Mouse (Mus musculus) heart, postnatal 10 days (tissue): ENCODE data around the gene Prdm11. TPM values are rescaled to one million over a fixed set of nuclear protein-coding genes. Genes with fewer than 3 reads are reported as not detected.

Experiments
- DNase-seq, 2 experiments: peaks; one replicate each; pipeline ENCODE4 v3.0.0; 2021
- intact Hi-C: fragments of 180-260 bp; cut with DNase I; formaldehyde crosslinking; loops from one replicate; pipeline ENCODE4 v1.15.1; 2025
- total RNA-seq, 2 experiments: library from RNA; stranded (reverse); gene quantifications; 2 replicates each; pipeline ENCODE4 v1.2.3; 2021

Prdm11 gene
- total RNA-seq: 10 to 100 TPM; 20.9 to 21.8 TPM

DNA sequence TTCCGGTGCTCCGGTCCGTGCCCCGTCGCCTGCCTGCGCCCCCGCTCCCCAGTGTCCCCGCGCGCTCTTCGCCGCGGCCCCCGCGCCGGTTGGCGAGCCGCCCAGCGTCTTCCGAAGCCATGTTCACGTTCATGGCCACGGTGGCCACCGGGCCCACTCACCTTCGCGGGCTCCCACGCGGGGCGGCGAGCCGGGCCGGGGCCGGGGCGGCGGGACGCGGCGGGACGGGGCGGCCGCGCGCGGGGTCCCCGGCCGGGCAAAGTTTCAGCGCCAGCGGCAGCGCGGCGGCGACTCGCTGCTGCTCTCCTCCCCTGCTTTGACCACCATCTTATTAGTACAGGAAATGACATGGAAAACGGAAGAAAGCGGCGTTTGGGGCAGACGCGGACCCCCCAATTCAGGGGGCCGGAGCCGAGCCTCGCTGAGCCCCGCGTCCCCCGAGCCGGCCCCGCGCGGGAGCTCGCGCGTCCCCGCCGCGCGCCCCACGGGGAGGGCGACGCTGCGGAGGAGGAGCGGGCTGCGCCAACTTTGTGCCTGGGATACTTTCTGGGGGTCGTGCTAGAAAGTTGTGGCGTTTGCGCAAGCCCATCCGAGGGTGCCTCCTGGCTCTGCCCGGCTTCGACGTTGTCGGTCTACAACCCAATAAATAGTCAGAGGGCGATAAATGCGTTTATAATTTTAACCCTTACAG lies at the start of gene Prdm11:
Prdm11 (minus strand) TSS at position 350 of the 691 bp plus-strand sequence.
- intact Hi-C loops: loop anchor here (5.0 kb wide), 1 partner anchor 59 kb away; no protein-coding TSS in a partner anchor
- DNase-seq: peak in 1 of 2 experiments; percentile 72

DNA sequence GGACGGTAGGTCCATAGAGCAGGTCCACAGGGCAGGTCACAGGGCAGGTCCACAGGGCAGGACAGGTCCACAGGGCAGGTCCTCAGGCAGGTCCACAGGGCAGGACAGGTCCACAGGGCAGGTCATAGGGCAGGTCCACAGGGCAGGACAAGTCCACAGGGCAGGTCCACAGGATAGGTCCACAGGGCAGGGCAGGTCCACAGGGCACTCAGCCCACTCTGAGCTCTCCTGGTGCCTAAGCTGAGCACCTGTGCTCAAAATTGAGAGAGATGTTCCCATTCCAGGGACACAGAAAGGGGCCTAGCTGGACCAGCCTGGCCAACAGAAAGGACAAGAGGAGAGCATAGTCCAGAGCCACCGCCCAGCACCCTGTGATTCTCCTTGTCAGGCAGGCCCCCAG lies 46.4 kb upstream of the Prdm11 start:
- no peak for DNase-seq
- intact Hi-C loops: no loop called here

GRCm38 (mm10) chr2:93091679-93092078 lies 45.7 kb upstream of the Prdm11 start:
- intact Hi-C loops: no loop called here
- no peak for DNase-seq

- no peak for DNase-seq
- intact Hi-C loops: no loop called here
Measured at GRCm38 (mm10) chr2:93089379-93090089, 43.6 kb upstream of the Prdm11 start.

DNA sequence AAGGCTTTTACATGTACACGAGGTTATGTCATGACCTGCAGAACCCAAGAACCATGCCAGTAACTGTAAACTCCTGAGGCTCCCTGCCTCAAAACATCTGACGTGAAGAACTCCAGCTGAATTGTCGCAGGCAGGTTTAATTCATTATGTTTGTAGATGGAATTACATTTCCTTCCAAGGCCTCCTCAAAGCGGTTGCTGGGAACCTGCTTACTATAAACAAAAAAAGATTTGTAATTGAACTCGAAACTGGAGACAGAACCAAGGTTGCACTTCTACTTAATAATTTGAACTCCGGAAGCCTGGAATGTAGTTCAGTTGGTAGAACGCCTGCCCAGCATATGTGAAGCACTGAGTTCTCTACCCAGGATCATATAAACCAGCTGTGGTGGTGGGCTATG lies 42.0 kb upstream of the Prdm11 start:
- intact Hi-C loops: no loop called here
- DNase-seq: no peak

DNA sequence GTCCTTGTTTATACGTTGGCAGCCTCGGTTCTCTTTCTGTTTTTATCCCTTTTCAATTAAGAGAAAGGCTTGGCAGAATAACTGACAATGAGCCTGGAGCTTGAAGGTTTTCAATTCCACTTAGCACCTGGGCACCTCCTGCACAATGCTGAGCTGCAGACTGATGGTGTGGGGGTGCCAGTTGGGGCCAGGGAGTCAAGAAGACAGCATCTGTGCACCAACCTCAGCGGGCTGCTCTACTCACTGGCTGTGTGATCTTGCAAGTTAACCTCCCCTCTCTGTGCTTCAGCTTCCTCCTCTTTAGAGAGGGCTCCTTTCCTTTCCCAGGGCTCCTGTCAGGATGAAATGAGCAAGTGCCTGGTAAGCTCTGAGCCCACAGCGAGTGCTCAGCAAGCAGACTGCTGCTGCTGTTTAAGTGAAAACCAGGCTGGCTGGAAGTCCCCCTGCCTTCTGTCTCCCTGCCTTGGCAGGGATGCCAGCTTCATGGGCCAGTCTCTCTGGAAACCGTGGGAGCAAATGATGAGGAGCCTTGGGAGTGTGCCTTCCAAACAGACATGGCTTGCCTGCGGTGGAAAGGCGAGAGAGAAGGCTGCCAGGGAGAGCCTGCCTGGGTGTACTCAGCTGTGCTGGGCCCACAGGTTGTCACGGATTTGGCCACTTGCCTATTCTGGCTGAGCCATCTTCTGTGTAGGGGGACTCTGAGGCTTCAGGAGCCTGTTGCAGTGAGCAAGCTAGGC lies 39.5 kb upstream of the Prdm11 start:
- no peak for DNase-seq

DNA sequence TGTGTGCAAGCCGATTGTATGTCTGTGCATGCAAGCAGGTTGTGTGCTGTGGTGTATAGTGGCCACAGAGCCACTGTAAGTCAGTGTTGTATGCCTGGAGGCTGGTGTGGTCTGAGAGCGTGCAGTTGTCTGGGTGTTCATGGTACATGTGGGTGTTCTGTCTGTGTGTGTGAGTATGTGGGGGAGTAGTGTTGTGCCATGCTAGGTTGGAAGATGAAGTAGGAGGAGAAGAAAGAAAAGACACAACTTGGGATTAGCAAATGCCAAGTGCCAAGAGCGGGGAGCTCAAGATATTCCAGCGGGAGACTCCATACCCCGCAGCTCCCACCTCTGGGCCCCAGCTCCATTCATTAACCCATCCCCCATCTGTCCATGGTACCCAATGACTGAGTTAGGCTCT lies 38.5 kb upstream of the Prdm11 start:
- DNase-seq: no peak
- intact Hi-C loops: no loop called here

More for the DNA sequence above, 39.5 kb upstream of the Prdm11 start:
- intact Hi-C loops: no loop called here

GRCm38 (mm10) chr2:93083317-93083716 lies 37.4 kb upstream of the Prdm11 start:
- no peak for DNase-seq
- intact Hi-C loops: no loop called here

DNA sequence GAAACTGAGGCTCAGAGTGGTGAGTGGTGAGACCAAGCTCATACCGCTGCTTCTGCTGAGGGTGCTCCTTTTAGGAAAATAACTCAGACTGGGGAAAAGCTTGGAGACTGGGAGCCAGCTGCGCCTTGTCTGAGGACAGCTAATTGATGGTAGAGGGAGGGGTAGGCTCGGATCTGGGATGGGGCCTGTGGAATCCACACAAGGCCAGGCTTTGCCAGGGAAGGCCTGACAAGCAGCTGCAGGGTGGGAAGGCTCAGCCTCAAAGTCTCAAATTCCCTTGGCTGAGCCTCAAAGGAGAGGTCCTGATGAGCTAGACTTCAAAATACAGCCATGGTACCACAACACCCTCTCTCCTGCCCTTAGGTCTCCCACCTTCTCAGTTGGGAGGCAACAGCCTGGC lies 36.9 kb upstream of the Prdm11 start:
- DNase-seq: peak; percentile 30
- intact Hi-C loops: no loop called here

- intact Hi-C loops: no loop called here
- no peak for DNase-seq
Measured at GRCm38 (mm10) chr2:93080871-93081608, 35.1 kb upstream of the Prdm11 start.

DNA sequence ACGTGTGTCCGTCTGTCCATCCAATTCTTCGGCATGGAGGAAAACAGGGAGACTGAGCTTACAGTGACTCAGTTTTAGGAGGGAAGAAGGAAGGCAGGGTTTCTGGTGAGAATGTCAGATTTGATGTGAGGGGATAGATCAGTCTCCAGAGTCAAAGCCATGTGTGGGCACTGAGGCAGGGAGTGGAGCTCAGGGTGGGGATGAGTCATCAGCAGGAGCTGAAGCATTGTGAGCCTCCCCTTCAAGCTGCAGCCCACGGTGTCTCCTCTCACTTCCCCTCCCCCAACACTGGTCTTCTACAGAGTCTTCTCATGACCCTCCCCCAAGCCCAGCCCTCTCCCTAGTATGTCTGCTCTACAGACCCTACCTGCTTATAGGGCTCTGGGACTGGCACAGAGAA lies 33.4 kb upstream of the Prdm11 start:
- no peak for DNase-seq
- intact Hi-C loops: loop anchor here (5.0 kb wide), 1 partner anchor 33 kb away; no protein-coding TSS in a partner anchor

DNA sequence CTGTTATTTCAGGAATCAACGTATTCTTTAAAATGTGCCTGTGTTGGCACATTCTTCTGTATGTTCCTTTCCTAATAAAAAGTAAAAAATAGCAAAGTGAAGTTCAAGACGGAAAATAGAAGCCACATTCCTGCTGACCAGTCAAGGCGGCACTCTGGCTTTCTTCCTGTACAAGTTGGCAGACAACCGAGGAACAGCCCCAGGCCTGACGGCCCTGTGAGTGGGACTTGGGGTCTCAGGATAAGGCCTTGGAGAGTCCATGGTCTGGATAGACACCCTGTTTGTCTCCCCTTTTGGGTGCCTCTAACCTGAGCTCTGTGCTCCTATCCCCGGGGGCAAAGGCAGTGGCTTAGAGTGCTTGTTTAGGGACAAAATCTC lies 30.6 kb upstream of the Prdm11 start:
- intact Hi-C loops: loop anchor here (5.0 kb wide), 1 partner anchor 36 kb away; no protein-coding TSS in a partner anchor
- no peak for DNase-seq

- peak; percentile 67 to 81 for DNase-seq
Measured at GRCm38 (mm10) chr2:93075738-93076577, 30.0 kb upstream of the Prdm11 start.

DNA sequence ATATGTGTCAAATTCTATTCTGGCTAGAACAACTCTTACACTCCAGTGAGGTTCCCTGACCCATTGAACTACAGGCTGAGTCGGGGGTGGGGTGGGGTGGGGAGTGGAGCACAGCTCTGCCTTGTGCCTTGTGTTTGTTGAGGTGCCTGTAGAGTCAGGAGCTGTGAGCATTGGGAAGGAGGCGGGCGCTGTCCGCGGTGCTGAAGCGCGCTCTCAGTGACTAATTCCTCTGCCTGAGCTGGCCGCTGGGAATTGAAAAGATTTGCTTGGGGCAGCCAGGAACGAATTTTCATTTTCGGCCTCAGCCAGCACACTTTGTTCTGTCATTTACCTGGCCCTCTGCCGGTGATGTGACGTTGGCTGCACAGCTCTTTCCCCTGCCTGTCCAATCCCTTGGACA lies 25.7 kb upstream of the Prdm11 start:
- intact Hi-C loops: loop anchor here (2.0 to 5.0 kb wide), 2 partner anchors 261 to 347 kb away; partner anchors contain the start of gene Tspan18
- peak; percentile 83 to 90 for DNase-seq

More at GRCm38 (mm10) chr2:93075738-93076577, 30.0 kb upstream of the Prdm11 start:
- intact Hi-C loops: loop anchor here (5.0 kb wide), 1 partner anchor 36 kb away; no protein-coding TSS in a partner anchor

- intact Hi-C loops: loop anchor here (1.0 to 2.0 kb wide), 4 partner anchors 120 to 402 kb away; no protein-coding TSS in a partner anchor
- peak; percentile 53 to 71 for DNase-seq
Measured at GRCm38 (mm10) chr2:93068942-93069341, 23.0 kb upstream of the Prdm11 start.

GRCm38 (mm10) chr2:93063347-93063746 lies 17.4 kb upstream of the Prdm11 start:
- intact Hi-C loops: loop anchor here (2.0 kb wide), 2 partner anchors 97 to 181 kb away; no protein-coding TSS in a partner anchor
- peak; percentile 58 to 76 for DNase-seq

DNA sequence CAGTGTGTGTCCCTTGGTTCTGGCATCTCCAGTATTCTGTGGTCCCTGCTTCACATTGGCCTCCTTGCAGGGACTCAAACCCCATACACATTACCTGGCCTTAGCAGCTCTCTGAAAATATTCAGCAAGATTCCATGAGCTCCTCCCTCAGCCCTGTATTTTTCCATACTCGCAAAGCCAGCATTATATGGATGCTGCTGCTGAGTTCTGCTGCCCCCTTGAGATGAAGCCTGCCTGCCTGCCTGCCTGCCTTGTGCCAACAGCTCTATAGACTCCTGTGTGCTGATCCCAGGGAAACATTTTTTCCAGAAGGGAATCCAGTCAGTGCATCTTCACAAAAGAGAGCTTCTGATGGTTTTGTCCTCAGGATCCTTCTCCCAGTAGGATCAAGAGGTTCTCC lies 5.9 kb upstream of the Prdm11 start:
- no peak for DNase-seq
- intact Hi-C loops: no loop called here

- DNase-seq: peak in 1 of 2 experiments; percentile 53
- intact Hi-C loops: loop anchor here (5.0 kb wide), 1 partner anchor 61 kb away; no protein-coding TSS in a partner anchor
Measured at GRCm38 (mm10) chr2:93048601-93049323, 2.8 kb upstream of the Prdm11 start.
